Mouse (Mus musculus) thymus, adult 2 months (tissue): ENCODE data around the gene Rap2a.

Experiments used
- CTCF ChIP-seq: fragments of 200-500 bp; IDR thresholded peaks from 2 replicates; pipeline ENCODE4 v1.5.1; 2012; ENCODE audit warnings: mild to moderate bottlenecking, control low read depth, low read length, moderate library complexity, borderline replicate concordance; ENCODE audit not compliant: control insufficient read depth, poor library complexity, insufficient read depth; ENCODE audit errors: extremely low read depth
- POLR2A ChIP-seq: fragments of 200-500 bp; IDR thresholded peaks from 2 replicates; pipeline ENCODE4 v1.6.1; 2012; ENCODE audit warnings: mild to moderate bottlenecking, low read length, control low read depth, moderate library complexity; ENCODE audit not compliant: control insufficient read depth, poor library complexity, insufficient read depth; ENCODE audit errors: extremely low read depth

GRCm38 (mm10) chr14:120505918-120506317 is 27.7 kb downstream of the Rap2a start:
- TF ChIP-seq POLR2A = no peak
- TF ChIP-seq CTCF = no peak
